Mouse (Mus musculus): Measurements from ENCODE around the gene Fam227b.

The Fam227b gene

DNA sequence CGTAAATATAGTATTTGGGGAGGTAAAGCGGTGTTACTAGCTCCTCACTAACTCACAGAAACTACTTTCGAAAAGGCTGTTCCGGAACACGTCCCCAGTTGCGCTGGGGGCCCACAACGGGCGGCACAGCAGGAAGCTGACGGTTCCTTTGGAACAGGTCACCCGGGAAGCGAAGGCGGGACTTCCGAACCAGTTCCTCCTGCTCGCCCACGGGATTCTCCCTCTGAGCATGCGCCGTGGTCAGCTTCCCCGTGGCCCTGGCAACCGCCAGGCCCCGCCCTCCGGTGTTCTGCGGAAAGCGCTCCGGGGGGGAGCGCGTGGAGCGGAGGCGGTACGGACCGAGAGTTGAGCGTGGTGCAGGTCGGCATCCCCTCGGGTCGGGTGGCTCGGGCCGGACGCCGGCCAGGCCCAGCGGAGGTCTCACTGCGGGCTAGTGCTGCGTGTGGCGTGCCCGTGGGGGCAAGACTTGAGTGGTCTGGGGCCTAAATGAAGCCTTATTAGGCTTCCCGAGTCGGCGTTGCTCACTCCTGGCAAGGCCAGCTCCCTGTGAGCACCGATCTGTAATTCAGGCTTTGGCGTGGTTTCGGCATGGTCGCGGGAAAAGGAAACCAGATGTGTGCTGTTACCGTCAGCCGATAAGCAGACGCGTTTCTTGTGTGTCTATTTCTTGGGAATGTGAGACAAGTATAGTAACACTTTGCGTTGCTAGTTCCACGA is at the start of gene Fam227b, which contains the start of gene Dtwd1:
Gene Fam227b, minus strand, starts transcription at position 150 of the 717 bp plus-strand sequence.
Gene Dtwd1, plus strand, starts transcription at position 287 of the 717 bp plus-strand sequence.
- peak; percentile 98 for DNase-seq

DNA sequence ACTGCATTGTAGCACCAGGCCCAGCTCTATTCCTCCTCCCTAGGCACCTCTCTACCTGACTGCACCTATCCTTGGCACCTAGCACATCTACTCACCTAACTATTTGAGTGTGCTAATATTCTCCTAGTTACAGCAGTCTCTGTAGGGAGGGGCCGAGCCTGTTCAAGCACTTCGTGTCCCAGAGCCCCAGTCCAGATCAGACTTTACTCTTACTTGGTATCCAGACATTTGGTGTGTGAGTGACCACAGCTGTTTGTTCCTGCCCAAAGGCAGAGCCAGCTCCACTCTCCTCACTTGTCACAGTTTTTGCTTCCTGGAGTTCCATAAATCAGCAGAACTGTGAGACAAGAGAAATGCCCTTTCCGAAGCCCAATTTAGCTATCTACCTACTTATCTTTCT is 47.2 kb upstream of the Fam227b start:
- no peak for DNase-seq

GRCm38 (mm10) chr2:126195631-126196356 is 44.0 kb upstream of the Fam227b start:
- no peak for DNase-seq

GRCm38 (mm10) chr2:126192129-126192528 is 40.3 kb upstream of the Fam227b start:
- DNase-seq = no peak

DNA sequence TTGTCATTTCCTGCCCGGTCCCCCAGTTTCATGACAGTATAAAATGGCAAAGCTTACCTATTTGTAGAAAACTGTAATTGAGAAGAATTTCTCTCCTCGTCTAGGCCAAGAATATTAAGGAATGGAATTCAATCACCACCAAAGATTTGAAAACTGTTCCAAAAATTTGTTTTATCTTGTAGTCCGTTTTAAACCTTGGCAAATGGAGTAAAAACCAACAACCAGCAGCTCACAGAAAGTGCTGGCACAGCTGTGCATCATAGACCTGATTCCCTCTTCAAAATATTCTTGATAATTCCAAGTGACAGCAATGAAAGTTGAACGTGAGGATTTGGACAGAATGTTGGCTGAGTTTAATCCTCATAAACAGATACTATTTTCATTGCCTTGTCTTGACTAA is 39.5 kb upstream of the Fam227b start:
- DNase-seq = no peak

DNA sequence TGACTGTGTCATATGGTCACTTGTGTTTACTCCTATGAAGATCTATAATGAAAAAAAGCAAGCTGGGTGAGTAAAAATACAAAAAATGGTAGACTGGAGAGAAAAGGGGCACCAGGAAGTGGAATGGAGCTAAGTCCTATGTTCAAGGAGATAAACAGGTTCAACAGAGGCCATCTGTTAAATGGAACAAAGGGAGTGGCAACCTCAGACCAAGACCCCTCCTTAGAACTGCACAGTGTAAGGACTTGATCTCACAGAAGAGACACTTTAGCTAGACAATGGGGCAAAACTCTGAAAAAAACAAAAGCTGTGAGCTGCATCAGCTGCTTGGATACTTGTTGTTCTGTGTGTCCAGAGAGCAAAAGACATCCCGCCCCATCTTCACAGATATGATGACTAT is 19.6 kb upstream of the Fam227b start:
- DNase-seq = no peak

- no peak for DNase-seq
These were observed 15.2 kb upstream of the Fam227b start for GRCm38 (mm10) chr2:126166848-126167617.

- DNase-seq = no peak
These were observed 14.5 kb upstream of the Fam227b start for GRCm38 (mm10) chr2:126166335-126166734.

- DNase-seq = no peak
These were observed 13.6 kb upstream of the Fam227b start for GRCm38 (mm10) chr2:126165277-126166018.

DNA sequence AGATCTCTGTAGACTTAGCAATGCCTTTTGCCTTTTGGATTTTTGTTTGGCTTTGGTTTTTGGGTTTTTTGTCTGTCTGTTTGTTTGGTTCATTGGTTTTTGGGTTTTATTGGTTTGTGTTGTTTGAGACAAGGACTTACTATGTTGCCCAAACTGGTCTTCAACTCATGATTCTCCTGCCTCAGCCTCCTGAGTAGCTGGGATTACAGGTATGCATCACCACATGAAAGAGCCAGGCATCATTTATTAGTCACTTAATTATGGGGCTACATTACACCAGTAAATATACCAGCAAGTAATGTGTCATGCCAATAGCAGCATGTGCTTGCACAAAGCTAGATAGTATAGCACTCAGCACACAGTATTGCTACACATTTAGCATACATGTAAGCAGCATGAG is 4.1 kb downstream of the Fam227b start:
- DNase-seq = no peak

DNA sequence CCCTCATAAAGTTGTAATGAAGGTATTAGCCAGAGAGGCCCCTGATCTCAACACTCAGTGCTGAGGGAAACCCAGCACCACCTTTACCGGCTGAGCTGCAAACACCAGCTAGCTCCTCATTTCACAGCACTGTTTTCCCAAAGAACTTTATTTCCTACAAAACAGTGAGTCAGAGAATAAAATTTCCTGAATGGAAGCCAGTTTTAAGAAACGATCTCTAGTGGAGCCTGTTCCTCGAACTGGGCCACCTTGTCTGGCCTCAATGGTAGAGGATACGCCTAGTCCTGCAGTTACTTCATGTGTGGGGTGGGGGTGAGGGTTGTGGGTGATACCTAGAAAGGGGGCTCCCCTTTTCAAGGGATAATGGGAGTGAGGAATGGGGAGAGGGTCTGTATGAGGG is 57.2 kb downstream of the Fam227b start:
- DNase-seq = no peak

GRCm38 (mm10) chr2:126090432-126090831 is 61.4 kb downstream of the Fam227b start:
- DNase-seq = no peak

GRCm38 (mm10) chr2:126086187-126086586 is 65.6 kb downstream of the Fam227b start:
- no peak for DNase-seq

- DNase-seq = no peak
These were observed 67.5 kb downstream of the Fam227b start for GRCm38 (mm10) chr2:126084326-126084725.

- DNase-seq = no peak
These were observed 72.7 kb downstream of the Fam227b start for GRCm38 (mm10) chr2:126079086-126079485.

- DNase-seq = no peak
These were observed 75.3 kb downstream of the Fam227b start for GRCm38 (mm10) chr2:126076506-126076905.

- no peak for DNase-seq
These were observed 78.1 kb downstream of the Fam227b start for GRCm38 (mm10) chr2:126073744-126074143.

GRCm38 (mm10) chr2:126069740-126070139 is 82.1 kb downstream of the Fam227b start:
- DNase-seq = no peak

GRCm38 (mm10) chr2:126065303-126065856 is 86.4 kb downstream of the Fam227b start:
- no peak for DNase-seq

DNA sequence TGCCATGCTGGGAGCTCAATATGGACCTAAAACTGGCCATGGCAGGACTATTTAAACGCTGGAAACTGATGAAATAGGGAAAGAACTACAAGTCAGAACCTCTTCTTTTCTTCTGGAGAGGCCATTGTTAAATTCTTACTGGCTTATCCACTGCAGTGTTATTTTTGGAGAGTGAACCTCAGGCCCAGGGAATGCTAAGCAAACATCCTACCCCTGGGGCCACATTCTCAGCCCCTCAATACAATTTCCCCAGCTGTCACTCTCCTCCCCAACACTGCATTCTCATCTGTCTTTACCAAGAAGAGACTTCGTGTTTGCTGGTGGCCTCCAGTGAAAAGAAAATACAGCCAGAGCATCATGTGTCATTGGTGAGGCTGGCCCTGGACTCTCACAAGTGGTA is 87.0 kb downstream of the Fam227b start:
- no peak for DNase-seq

- no peak for DNase-seq
These were observed 88.9 kb downstream of the Fam227b start for GRCm38 (mm10) chr2:126062876-126063275.

GRCm38 (mm10) chr2:126061037-126061773 is 90.6 kb downstream of the Fam227b start:
- DNase-seq = no peak
